Mouse (Mus musculus): ENCODE measurements around the gene Slc25a33.

DNA sequence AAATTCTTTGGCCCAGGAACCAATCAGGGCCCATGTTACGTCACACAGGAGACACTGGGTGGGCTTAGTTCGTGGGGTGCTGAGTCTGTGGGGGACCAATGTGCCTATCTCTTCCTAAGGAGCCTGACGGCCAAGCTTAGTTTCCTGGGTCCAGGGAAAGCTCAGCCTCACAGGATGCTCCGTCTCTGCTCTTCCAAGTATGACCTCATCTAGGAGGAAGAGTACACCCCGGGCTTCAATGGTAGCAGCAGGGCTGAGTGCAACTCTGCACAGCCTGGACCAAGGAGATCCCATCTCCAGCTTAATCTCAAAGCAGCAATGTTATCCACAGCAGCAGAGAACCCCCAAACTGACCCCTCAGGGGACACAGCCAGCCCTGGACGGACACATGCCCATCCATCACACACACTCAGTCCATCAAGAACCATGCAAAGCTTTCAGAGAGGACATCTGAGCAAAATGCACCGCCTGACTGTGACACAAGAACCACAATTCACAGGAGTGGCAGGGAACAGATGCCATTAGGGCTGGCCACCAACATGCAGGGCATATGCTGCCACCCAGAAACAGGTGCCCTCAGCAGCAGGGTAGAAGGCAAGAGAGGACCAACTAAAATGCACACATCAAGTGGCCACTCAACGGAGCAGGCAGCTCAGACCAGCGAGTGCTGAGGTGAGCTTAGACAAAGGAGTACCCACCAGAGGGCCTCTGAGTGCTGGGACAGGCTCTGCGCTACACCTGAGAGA, 39.2 kb downstream of the Slc25a33 start:
- no peak for TF ChIP-seq CTCF (IDR thresholded peaks at IDR 0.05; ENCODE audit: low read depth)
- no peak for TF ChIP-seq EP300 (IDR thresholded peaks at IDR 0.05; ENCODE audit: low read depth)
